Mouse (Mus musculus) mouse embryonic stem cell (cell line): ENCODE data around the gene Opcml.

Experiments
- in situ Hi-C, 2 experiments: fragments of 300-500 bp; cut with MboI; formaldehyde crosslinking; loops; 1 replicate in 1 of 2; 3 replicates in 1 of 2; pipeline ENCODE4 v1.14.3; 2019 to 2020; ENCODE audit warnings: low sequenced_read_pairs in 2 of 2, low pct_unique_long_range_greater_than_20kb in 1 of 2, mixed read lengths in 1 of 2; ENCODE audit not compliant: unreplicated experiment in 1 of 2

Gene Opcml

DNA sequence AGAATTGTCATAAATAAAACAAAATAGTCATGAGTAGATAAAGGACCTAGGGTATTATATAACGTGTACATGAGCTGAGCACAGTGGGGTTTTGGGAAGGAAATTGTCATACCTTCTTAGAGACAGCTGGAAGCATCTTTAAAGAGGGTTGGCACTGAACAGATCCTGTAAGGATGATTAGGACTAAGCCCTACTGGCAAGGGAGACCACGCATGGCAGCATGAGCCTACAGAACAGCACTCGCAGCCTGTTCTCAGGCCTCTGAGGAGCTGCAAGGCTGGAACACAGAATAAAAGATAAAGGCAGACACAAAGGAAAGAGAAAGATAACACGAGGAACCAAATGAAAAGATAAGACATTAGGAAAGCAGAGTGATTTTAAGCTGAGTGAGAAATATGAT lies 915.2 kb downstream of the Opcml start:
- in situ Hi-C loops: no loop called here

- in situ Hi-C loops: no loop called here
Observed at GRCm38 (mm10) chr9:28714544-28714943, 924.0 kb downstream of the Opcml start.

DNA sequence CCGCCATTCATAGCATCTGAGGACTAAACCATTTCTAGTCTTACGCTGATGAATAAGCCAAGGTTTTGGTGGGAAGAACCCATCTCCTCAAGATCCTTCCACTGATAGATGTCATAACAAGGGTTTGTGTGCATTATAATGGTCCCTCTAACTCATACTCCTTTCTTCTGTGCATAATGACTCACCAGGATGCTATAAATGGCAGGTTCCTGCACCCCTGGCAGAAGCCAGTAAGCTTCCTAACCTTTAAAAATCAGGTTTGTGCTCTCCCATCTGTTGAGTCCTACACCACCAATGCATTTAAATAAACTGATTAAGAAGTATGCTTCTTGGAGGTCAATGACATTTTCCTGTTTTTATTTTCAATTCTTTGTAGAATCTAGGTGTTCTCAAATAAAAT lies 929.6 kb downstream of the Opcml start:
- in situ Hi-C loops: no loop called here

- in situ Hi-C loops: loop anchor here in 1 of 2 experiments (25.0 kb wide), 1 partner anchor 470 kb away; no protein-coding TSS in a partner anchor
Observed at GRCm38 (mm10) chr9:28731811-28732602, 941.4 kb downstream of the Opcml start.

DNA sequence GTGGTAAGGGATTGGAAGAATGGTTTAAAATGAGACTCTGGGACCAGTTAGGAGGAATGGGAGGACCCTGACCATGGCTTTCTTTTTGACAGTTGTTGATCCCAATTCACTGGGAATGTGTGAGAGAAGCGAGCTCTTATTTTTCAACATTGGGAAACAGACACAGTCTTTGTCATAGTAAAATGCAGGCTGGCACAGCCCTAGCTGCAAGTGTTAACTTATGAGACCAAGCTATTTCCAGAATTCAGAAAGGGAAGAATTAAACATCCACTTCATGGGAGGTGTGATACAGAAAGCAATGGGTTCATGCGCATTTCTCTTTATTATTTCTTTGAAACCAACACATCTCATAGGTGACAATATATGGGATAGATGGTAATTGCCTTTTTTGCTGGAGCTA lies 947.4 kb downstream of the Opcml start:
- in situ Hi-C loops: loop anchor here in 1 of 2 experiments (25.0 kb wide), 1 partner anchor 476 kb away; no protein-coding TSS in a partner anchor

- in situ Hi-C loops: loop anchor here in 1 of 2 experiments (25.0 kb wide), 1 partner anchor 476 kb away; no protein-coding TSS in a partner anchor
Observed at GRCm38 (mm10) chr9:28738451-28738860, 947.9 kb downstream of the Opcml start.

- in situ Hi-C loops: loop anchor here in 1 of 2 experiments (25.0 kb wide), 1 partner anchor 482 kb away; no protein-coding TSS in a partner anchor
Observed at GRCm38 (mm10) chr9:28744771-28745170, 954.2 kb downstream of the Opcml start.

- in situ Hi-C loops: loop anchor here in 1 of 2 experiments (25.0 kb wide), 1 partner anchor 487 kb away; no protein-coding TSS in a partner anchor
Observed at GRCm38 (mm10) chr9:28748902-28749301, 958.3 kb downstream of the Opcml start.

- in situ Hi-C loops: no loop called here
Observed at GRCm38 (mm10) chr9:28752908-28753307, 962.3 kb downstream of the Opcml start.

DNA sequence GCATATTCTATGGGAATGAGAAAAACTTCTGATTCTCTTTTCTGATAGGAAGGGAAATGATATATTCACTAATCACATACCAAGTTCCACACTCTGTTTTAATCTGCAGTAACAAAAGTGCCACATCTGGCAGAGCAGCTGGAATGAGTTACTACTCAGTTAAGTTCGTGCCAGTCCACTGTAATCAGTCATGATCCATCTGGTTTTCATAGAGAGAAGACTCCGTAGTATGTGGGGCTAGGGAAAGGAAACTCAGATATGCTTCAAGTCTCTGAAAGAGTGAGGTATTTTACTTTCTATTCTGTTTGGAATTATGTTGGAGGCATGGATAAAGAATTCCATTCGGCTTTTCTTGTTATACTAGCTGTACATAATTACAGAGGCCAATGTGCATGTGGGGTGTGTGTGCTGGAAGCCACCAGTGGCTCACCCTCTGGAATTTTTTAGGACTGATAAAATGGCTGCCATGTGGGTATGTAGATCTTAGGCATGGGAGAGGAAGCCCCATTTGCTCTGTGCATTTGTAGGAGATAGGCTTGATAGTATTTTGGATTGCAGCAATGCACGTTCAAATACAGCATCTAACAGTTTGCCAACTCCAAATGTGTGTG lies 966.4 kb downstream of the Opcml start:
- in situ Hi-C loops: no loop called here

- in situ Hi-C loops: no loop called here
Observed at GRCm38 (mm10) chr9:28761460-28761859, 970.9 kb downstream of the Opcml start.

GRCm38 (mm10) chr9:28764149-28764548 lies 973.6 kb downstream of the Opcml start:
- in situ Hi-C loops: no loop called here

DNA sequence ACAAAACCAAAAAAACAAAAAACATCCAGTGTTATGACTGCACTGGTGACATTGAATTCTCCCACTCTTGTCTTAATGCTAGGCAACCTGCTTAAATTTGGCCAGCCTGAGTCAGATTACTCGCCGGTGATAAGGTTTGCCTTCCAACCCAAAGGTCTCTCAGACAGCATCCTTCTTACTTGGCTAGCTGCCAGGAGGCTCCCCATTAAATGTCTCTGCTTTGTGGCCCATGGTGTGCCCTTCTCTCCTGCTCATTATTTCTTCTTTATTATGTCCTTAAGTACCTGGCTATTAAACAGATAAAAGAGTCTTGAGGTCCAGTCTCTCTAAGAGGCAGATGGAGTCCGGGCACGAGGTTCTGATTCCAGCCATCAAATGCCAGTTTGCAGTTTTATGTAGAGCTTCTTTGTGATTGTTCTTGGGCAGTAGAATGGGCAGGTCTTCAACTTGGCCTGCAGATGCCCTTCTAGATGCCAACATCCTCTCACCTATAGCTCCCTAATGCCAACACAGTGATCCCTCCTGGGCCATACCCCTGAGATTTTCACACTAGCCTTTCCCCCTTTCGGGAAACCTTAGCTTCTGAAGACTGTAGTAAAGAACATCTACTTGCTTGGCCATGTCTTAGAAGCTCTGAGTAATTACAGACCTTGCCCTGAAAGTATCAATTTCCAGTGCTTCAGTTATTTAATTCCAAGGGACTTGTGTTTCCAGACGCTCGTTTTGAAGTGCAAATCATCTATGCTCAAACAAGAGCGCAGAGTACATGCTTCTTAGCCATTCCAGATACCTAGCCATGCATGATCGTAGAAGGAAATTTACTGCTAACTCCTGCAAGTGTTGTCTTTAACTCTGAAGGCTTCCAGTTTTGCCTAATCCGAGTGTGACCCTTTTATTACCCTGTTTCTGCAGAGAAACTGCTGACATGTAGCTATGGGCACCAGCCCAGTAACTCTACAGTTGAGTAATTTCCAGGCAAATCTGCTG lies 986.2 kb downstream of the Opcml start:
- in situ Hi-C loops: no loop called here

DNA sequence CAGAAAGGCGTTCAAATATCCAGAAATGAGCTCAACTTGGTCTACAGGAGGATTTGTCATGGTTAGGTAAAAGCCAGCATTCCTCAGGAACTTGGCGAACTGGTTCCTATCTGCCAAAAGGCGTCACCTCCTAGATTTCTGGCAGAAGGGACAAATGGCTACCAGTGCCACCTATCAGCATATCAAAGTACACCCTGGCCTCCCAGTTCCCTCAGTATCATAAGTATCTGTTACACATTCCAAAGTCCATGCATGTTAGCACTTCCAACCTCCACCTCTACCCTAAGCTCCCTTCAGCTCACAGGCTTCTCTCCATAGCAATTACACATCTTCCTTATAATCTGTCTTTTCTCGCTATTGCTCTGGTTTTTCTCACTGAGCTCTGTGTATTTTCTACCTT lies 993.3 kb downstream of the Opcml start:
- in situ Hi-C loops: no loop called here

GRCm38 (mm10) chr9:28789439-28789838 lies 998.9 kb downstream of the Opcml start:
- in situ Hi-C loops: no loop called here

DNA sequence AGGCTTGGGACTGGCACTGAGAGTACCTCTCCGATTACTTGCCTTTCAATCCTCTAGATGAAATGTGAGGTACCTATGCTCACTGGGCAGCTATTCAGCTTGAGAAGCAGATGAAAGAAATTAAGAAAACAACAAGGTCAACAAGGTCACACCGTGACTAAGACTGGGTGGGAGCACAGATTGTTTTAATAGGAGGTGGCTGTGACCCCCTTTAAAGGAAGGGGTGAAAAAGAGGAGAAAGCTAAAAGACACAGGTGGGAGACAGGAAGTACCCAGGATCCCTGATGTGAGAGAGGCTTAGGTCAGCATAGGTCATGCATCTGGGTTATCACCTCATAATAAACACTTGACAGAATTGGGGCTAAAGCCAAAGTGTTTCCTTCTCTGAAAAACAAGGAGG lies 1009.5 kb downstream of the Opcml start:
- in situ Hi-C loops: no loop called here

GRCm38 (mm10) chr9:28806666-28807065 lies 1016.1 kb downstream of the Opcml start:
- in situ Hi-C loops: no loop called here

DNA sequence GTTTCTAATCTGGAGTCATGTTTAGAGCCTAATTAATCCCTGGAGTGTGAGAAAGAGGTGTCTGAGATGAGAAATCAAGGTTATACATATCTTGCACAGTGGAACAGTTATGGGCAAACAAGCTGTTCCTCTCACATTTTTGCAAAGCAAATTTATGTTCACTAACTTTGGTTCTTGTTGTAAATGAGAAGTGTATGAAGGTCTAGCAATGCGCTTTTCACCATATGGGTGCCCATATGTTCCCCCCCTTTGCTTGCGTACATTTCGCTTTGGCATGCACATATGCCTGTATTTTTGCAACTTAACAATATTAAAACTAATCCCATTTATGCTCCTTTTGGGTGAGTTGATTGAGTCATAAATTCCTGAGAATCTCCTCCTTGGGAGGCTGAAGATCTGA lies 1031.5 kb downstream of the Opcml start:
- in situ Hi-C loops: no loop called here

- in situ Hi-C loops: no loop called here
Observed at GRCm38 (mm10) chr9:28822466-28822865, 1031.9 kb downstream of the Opcml start.
